Mouse (Mus musculus) megakaryocyte, embryonic 14.5 days (primary cell): Measurements from ENCODE around the gene Kcnk2. TPM values are rescaled to one million over a fixed set of nuclear protein-coding genes. Genes with fewer than 3 reads are reported as not detected.

Experiments used
- H3K27me3 ChIP-seq: replicated peaks from 2 replicates; pipeline ENCODE3; 2012; ENCODE audit warnings: inconsistent platforms
- H3K36me3 ChIP-seq: replicated peaks from 2 replicates; pipeline ENCODE3; 2012; ENCODE audit warnings: low read length, inconsistent platforms, mixed read lengths
- H3K4me1 ChIP-seq: 2 replicates; pipeline ENCODE4 v1.6.1; 2012; ENCODE audit warnings: inconsistent platforms
- H3K4me3 ChIP-seq: replicated peaks from 2 replicates; pipeline ENCODE3; 2012; ENCODE audit warnings: moderate library complexity, mild to moderate bottlenecking, inconsistent platforms
- H3K9me3 ChIP-seq: 2 replicates; pipeline ENCODE4 v1.6.1; 2012; ENCODE audit warnings: inconsistent platforms
- FLI1 ChIP-seq: IDR thresholded peaks from 2 replicates; pipeline ENCODE4 v1.6.1; 2012; ENCODE audit warnings: low read length, inconsistent platforms, mixed read lengths
- GATA1 ChIP-seq: IDR thresholded peaks from 3 replicates; pipeline ENCODE4 v1.6.1; 2012; ENCODE audit warnings: mixed read lengths, low read length, inconsistent platforms, borderline replicate concordance
- polyA plus RNA-seq: library from polyadenylated mRNA; stranded (reverse); fragments of >175 nt; gene quantifications from 2 replicates; pipeline ENCODE4 v1.2.3, GENCODE M21; 2012; ENCODE audit warnings: low replicate concordance; ENCODE audit not compliant: insufficient read depth

Gene Kcnk2
- polyA plus RNA-seq, 1 experiment: not detected

DNA sequence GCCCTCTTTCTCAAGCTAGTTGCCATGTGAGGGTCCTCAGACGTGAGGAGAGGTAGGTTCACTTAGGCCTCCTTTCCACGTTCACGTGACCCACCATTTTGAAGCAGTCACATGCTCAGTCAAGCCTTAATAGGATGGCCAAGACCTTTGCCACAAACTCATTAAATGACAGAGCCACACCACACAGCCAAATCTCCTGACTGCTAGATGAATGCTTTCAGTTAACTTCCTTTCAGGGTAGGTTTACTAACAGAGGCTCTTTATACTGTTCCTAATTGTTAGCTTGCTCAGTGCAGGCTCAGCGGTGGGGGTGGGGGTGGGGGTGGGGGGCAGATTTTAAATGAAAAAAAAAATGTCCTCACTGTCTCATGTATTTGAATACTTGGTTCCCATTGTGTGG lies 206.3 kb downstream of the Kcnk2 start:
- Histone ChIP-seq H3K27me3 (no peaks in the 10 kb centered on the region), H3K4me1 (no peaks in the 10 kb centered on the region), H3K4me3 (no peak overlapping the region), H3K36me3 (no peaks in the 10 kb centered on the region), H3K9me3 (peaks cover 39% of the 10 kb centered on the region)
- TF ChIP-seq FLI1 (no peak), GATA1 (no peak)

GRCm38 (mm10) chr1:189187737-189188390 lies 214.2 kb downstream of the Kcnk2 start:
- Histone ChIP-seq H3K4me1 (no peaks in the 10 kb centered on the region), H3K27me3 (no peaks in the 10 kb centered on the region), H3K9me3 (peaks cover 53% of the 10 kb centered on the region), H3K36me3 (no peaks in the 10 kb centered on the region), H3K4me3 (no peak overlapping the region)
- no peak for TF ChIP-seq FLI1
- TF ChIP-seq GATA1: no peak

GRCm38 (mm10) chr1:189185206-189185750 lies 216.8 kb downstream of the Kcnk2 start:
- TF ChIP-seq GATA1 (no peak), FLI1 (no peak)

DNA sequence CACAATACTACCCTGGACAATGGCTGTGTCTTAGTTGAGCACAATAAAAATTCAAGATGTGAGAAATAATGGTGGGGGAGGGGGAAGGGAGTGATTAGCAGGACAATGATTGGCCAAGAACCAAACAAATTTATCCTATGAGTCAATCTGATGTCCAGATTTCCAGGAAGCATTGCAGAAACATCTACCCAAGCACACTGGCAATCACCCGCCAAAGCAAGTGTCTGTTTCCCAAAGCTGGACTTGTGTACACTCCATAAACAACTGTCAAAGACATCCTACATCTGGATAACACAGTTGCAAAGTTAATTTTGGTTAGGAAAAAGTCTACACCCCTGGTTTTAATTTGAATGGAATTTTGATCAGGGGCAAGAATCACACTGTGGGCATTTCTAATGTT lies 224.3 kb downstream of the Kcnk2 start:
- Histone ChIP-seq H3K36me3 (no peaks in the 10 kb centered on the region), H3K9me3 (peaks cover 20% of the 10 kb centered on the region), H3K4me3 (no peak overlapping the region), H3K27me3 (no peaks in the 10 kb centered on the region), H3K4me1 (no peaks in the 10 kb centered on the region)
- TF ChIP-seq FLI1: no peak
- no peak for TF ChIP-seq GATA1

More at GRCm38 (mm10) chr1:189185206-189185750, 216.8 kb downstream of the Kcnk2 start:
- Histone ChIP-seq H3K27me3 (no peaks in the 10 kb centered on the region), H3K36me3 (no peaks in the 10 kb centered on the region), H3K9me3 (peaks cover 41% of the 10 kb centered on the region), H3K4me3 (no peak overlapping the region), H3K4me1 (no peaks in the 10 kb centered on the region)

DNA sequence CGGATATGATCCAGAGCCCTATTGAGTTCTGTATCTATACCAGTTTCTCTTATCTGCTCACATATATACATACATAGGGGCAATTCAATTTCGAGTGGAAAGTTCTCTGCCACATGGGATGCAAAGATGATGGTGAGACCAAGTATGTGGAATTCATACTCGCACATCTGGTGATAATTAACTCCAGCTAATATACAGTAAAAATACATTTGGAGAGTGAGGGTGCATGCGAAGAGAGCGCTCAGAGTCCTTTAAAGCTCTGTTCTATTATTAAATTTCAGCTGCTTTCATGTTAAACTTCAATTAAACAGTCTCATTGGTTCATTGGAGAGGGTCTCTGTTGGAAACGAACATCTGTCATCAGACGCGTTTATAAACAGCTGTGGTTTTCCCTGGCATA lies 228.6 kb downstream of the Kcnk2 start:
- no peaks in the 10 kb centered on the region for H3K27me3 ChIP-seq
- H3K4me1 ChIP-seq: no peaks in the 10 kb centered on the region
- no peaks in the 10 kb centered on the region for H3K36me3 ChIP-seq
- H3K9me3 ChIP-seq: peaks cover 28% of the 10 kb centered on the region
- TF ChIP-seq FLI1 (no peak), GATA1 (no peak)
- no peak overlapping the region for H3K4me3 ChIP-seq

- H3K27me3 ChIP-seq: no peaks in the 10 kb centered on the region
- TF ChIP-seq FLI1: no peak
- no peak for TF ChIP-seq GATA1
- H3K4me3 ChIP-seq: no peak overlapping the region
- H3K9me3 ChIP-seq: peaks cover 31% of the 10 kb centered on the region
- no peaks in the 10 kb centered on the region for H3K36me3 ChIP-seq
- H3K4me1 ChIP-seq: no peaks in the 10 kb centered on the region
Observed at GRCm38 (mm10) chr1:189171138-189171537, 230.9 kb downstream of the Kcnk2 start.

DNA sequence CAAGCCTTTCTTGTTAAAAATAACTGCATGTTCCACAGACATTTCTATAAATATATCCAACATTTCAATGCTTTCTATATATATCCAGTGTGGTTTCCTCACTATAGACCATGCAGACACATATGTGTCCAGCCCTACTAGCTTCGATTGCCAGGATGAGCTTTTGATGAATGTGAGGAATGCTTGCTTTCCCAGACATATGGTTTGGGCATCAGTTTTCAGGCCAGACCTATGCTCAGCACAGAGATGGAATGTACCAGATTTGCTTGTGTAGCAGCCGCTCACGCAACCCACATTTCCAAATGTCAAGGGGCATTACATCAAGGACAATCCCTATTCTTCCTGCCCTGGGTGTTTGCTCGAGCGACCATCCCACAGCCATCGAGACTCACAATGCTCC lies 236.3 kb downstream of the Kcnk2 start:
- no peaks in the 10 kb centered on the region for H3K27me3 ChIP-seq
- peaks cover 20% of the 10 kb centered on the region for H3K9me3 ChIP-seq
- no peaks in the 10 kb centered on the region for H3K36me3 ChIP-seq
- TF ChIP-seq FLI1 (no peak), GATA1 (no peak)
- no peaks in the 10 kb centered on the region for H3K4me1 ChIP-seq
- no peak overlapping the region for H3K4me3 ChIP-seq

DNA sequence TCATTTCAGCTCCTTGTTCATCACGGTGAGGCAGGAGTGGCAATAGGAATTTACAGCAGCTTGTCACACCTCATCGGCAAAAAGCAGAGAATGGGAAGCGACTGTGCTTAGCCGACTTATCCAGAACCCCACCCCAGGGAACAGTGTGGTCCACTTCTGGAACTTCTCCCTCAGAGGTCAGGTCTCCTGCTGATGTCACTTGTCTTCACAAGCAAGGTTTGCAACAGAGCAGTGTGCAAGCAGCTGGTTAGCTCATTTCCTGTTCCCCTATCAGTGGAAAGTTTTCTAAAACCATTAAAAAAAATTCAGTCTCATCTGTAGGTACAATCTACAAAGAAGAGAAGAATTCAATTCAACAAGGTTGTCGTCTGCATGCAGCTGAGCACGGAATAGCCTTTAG lies 236.9 kb downstream of the Kcnk2 start:
- Histone ChIP-seq H3K9me3 (peaks cover 20% of the 10 kb centered on the region), H3K27me3 (no peaks in the 10 kb centered on the region), H3K4me3 (no peak overlapping the region), H3K36me3 (no peaks in the 10 kb centered on the region), H3K4me1 (no peaks in the 10 kb centered on the region)
- TF ChIP-seq GATA1: no peak
- TF ChIP-seq FLI1: no peak

DNA sequence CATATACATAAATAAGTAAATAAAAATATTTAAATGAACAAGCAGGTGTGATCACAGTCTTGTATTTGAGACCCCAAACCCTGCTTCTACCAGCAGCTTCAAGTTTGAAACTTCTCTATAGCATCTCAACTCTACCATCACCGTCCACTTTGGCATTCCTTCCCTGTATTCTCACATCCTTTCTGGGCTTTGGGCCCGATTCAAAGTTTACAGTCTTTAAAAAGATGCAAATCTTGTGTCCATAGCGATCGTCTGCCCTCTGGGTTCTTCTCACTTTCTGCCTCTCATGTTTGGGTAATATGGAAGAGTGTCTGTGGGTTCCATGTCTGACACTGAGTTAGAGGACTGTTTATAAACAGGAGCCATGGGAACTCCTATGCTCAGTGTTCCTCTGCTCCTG lies 237.4 kb downstream of the Kcnk2 start:
- no peaks in the 10 kb centered on the region for H3K36me3 ChIP-seq
- no peaks in the 10 kb centered on the region for H3K27me3 ChIP-seq
- H3K4me3 ChIP-seq: no peak overlapping the region
- H3K4me1 ChIP-seq: no peaks in the 10 kb centered on the region
- TF ChIP-seq FLI1: no peak
- TF ChIP-seq GATA1: no peak
- peaks cover 19% of the 10 kb centered on the region for H3K9me3 ChIP-seq

- H3K36me3 ChIP-seq: no peaks in the 10 kb centered on the region
Observed at GRCm38 (mm10) chr1:189164241-189164640, 237.8 kb downstream of the Kcnk2 start.

More at GRCm38 (mm10) chr1:189164241-189164640, 237.8 kb downstream of the Kcnk2 start:
- Histone ChIP-seq H3K27me3 (no peaks in the 10 kb centered on the region), H3K4me3 (no peak overlapping the region), H3K9me3 (peaks cover 19% of the 10 kb centered on the region), H3K4me1 (no peaks in the 10 kb centered on the region)
- TF ChIP-seq FLI1: no peak
- TF ChIP-seq GATA1: no peak
